Mouse (Mus musculus) forebrain, embryonic 10.5 days (tissue): ENCODE measurements at regions not wholly inside any gene's neighbourhood (a gene's known extent, or its start where the extent isn't known, plus 50 kb on each side); places are given as distances from the start of the nearest gene placed in this dataset.

ENCODE experiments used
- DNase-seq: peaks from one replicate; pipeline ENCODE4 v3.0.0-alpha.2; 2017; ENCODE audit warnings: low spot score; ENCODE audit errors: extremely low spot score
- H3K27ac ChIP-seq: fragments of 300-500 bp; sonication (generic); 2 replicates; pipeline ENCODE4 v1.5.1; 2016; ENCODE audit warnings: mild to moderate bottlenecking
- H3K27me3 ChIP-seq: fragments of 300-500 bp; sonication (generic); 2 replicates; pipeline ENCODE4 v1.6.1; 2016; ENCODE audit warnings: mild to moderate bottlenecking; ENCODE audit not compliant: poor library complexity, severe bottlenecking
- H3K36me3 ChIP-seq: fragments of 300-500 bp; sonication (generic); replicated peaks from 2 replicates; pipeline ENCODE4 v1.6.1; 2016; ENCODE audit warnings: mild to moderate bottlenecking, moderate library complexity
- H3K4me1 ChIP-seq: fragments of 300-500 bp; sonication (generic); 2 replicates; pipeline ENCODE4 v1.6.1; 2016
- H3K4me3 ChIP-seq: fragments of 300-500 bp; sonication (generic); 2 replicates; pipeline ENCODE4 v1.5.1; 2016; ENCODE audit warnings: mild to moderate bottlenecking, moderate library complexity
- H3K9me3 ChIP-seq: fragments of 300-500 bp; sonication (generic); 2 replicates; pipeline ENCODE4 v1.6.1; 2016; ENCODE audit warnings: mild to moderate bottlenecking, moderate library complexity
- WGBS: fragments of 180-500 bp; shearing (Covaris S2); methylation state at CpG from one replicate; pipeline ENCODE4 v1.1.7; 2016; 5-methylcytosine and 5-hydroxymethylcytosine counted together

GRCm38 (mm10) chr1:42474197-42474596 lies 221.4 kb upstream of the Pou3f3 start:
- Histone ChIP-seq H3K4me3 (no peak overlapping the region), H3K4me1 (peaks cover 9% of the 10 kb centered on the region), H3K27me3 (no peaks in the 10 kb centered on the region; the same call in 1 of the 2 replicates), H3K27ac (no peak overlapping the region), H3K9me3 (no peaks in the 10 kb centered on the region), H3K36me3 (no peaks in the 10 kb centered on the region)
- WGBS = 82% methylated on average over 8 of the region's 8 CpGs
- no peak for DNase-seq

GRCm38 (mm10) chr1:42474831-42475230 lies 220.7 kb upstream of the Pou3f3 start:
- 96% methylated on average over 1 of the region's 1 CpGs for WGBS
- no peaks in the 10 kb centered on the region for H3K9me3 ChIP-seq
- DNase-seq = no peak
- no peaks in the 10 kb centered on the region for H3K36me3 ChIP-seq
- H3K27ac ChIP-seq = no peak overlapping the region
- H3K4me3 ChIP-seq = no peak overlapping the region
- H3K4me1 ChIP-seq = peaks cover 9% of the 10 kb centered on the region
- H3K27me3 ChIP-seq = no peaks in the 10 kb centered on the region; the same call in 1 of the 2 replicates

- H3K27ac ChIP-seq = no peak overlapping the region
- no peaks in the 10 kb centered on the region for H3K9me3 ChIP-seq
- WGBS = 81% methylated on average over 2 of the region's 2 CpGs
- no peak overlapping the region for H3K4me3 ChIP-seq
- H3K4me1 ChIP-seq = peaks cover 9% of the 10 kb centered on the region
- no peaks in the 10 kb centered on the region for H3K36me3 ChIP-seq
- H3K27me3 ChIP-seq = no peaks in the 10 kb centered on the region; the same call in 1 of the 2 replicates
- no peak for DNase-seq
Measured at GRCm38 (mm10) chr1:42475629-42476028, 219.9 kb upstream of the Pou3f3 start.

GRCm38 (mm10) chr1:42480348-42480920 lies 215.1 kb upstream of the Pou3f3 start:
- no peak for DNase-seq
- Histone ChIP-seq H3K4me1 (peaks cover 5% of the 10 kb centered on the region), H3K4me3 (no peak overlapping the region), H3K9me3 (no peaks in the 10 kb centered on the region), H3K27ac (no peak overlapping the region), H3K27me3 (no peaks in the 10 kb centered on the region), H3K36me3 (no peaks in the 10 kb centered on the region)
- 92% methylated on average over 8 of the region's 8 CpGs for WGBS

- 49% methylated on average over 5 of the region's 5 CpGs for WGBS
- Histone ChIP-seq H3K27ac (no peak overlapping the region), H3K4me3 (no peak overlapping the region), H3K4me1 (peaks cover 39% of the 10 kb centered on the region), H3K9me3 (no peaks in the 10 kb centered on the region), H3K36me3 (no peaks in the 10 kb centered on the region), H3K27me3 (peaks cover 56% of the 10 kb centered on the region)
- DNase-seq = no peak
Measured at GRCm38 (mm10) chr1:42489563-42489962, 206.0 kb upstream of the Pou3f3 start.

GRCm38 (mm10) chr1:42490856-42491643 lies 204.5 kb upstream of the Pou3f3 start:
- Histone ChIP-seq H3K9me3 (no peaks in the 10 kb centered on the region), H3K27me3 (peaks cover 63% of the 10 kb centered on the region), H3K4me3 (peak overlapping the region; percentile 49), H3K36me3 (no peaks in the 10 kb centered on the region), H3K4me1 (peaks cover 43% of the 10 kb centered on the region), H3K27ac (peak overlapping the region; percentile 86)
- DNase-seq = peak; percentile 51
- 8% methylated on average over 11 of the region's 11 CpGs for WGBS

- WGBS = under 1% methylated on average over 35 of the region's 35 CpGs
- Histone ChIP-seq H3K36me3 (no peaks in the 10 kb centered on the region), H3K27ac (peak overlapping the region; percentile 86), H3K4me3 (peak overlapping the region; percentile 49), H3K4me1 (peaks cover 43% of the 10 kb centered on the region), H3K27me3 (peaks cover 68% of the 10 kb centered on the region), H3K9me3 (no peaks in the 10 kb centered on the region)
- DNase-seq = peak; percentile 65
Measured at GRCm38 (mm10) chr1:42491644-42492277, 203.8 kb upstream of the Pou3f3 start.

- H3K27ac ChIP-seq = no peak overlapping the region
- H3K36me3 ChIP-seq = no peaks in the 10 kb centered on the region
- H3K27me3 ChIP-seq = peaks cover 52% of the 10 kb centered on the region
- peaks cover 27% of the 10 kb centered on the region for H3K4me1 ChIP-seq
- DNase-seq = no peak
- H3K9me3 ChIP-seq = no peaks in the 10 kb centered on the region
- H3K4me3 ChIP-seq = no peak overlapping the region
- 92% methylated on average over 3 of the region's 3 CpGs for WGBS
Measured at GRCm38 (mm10) chr1:42496022-42496421, 199.5 kb upstream of the Pou3f3 start.

- Histone ChIP-seq H3K4me3 (no peak overlapping the region), H3K4me1 (peaks cover 23% of the 10 kb centered on the region), H3K9me3 (no peaks in the 10 kb centered on the region), H3K27me3 (peaks cover 48% of the 10 kb centered on the region), H3K36me3 (no peaks in the 10 kb centered on the region), H3K27ac (no peak overlapping the region)
- 93% methylated on average over 6 of the region's 6 CpGs for WGBS
- no peak for DNase-seq
Measured at GRCm38 (mm10) chr1:42496433-42496832, 199.1 kb upstream of the Pou3f3 start.

- Histone ChIP-seq H3K36me3 (no peaks in the 10 kb centered on the region), H3K27ac (no peak overlapping the region), H3K27me3 (peaks cover 24% of the 10 kb centered on the region), H3K4me1 (peaks cover 21% of the 10 kb centered on the region; the same call in 1 of the 2 replicates), H3K4me3 (no peak overlapping the region), H3K9me3 (no peaks in the 10 kb centered on the region)
- 89% methylated on average over 7 of the region's 7 CpGs for WGBS
- no peak for DNase-seq
Measured at GRCm38 (mm10) chr1:42498901-42499300, 196.7 kb upstream of the Pou3f3 start.

- WGBS = 63% methylated on average over 9 of the region's 9 CpGs
- H3K36me3 ChIP-seq = no peaks in the 10 kb centered on the region
- no peak overlapping the region for H3K27ac ChIP-seq
- peaks cover 30% of the 10 kb centered on the region for H3K4me1 ChIP-seq
- no peak for DNase-seq
- H3K9me3 ChIP-seq = no peaks in the 10 kb centered on the region
- H3K27me3 ChIP-seq = no peaks in the 10 kb centered on the region
- H3K4me3 ChIP-seq = no peak overlapping the region
Measured at GRCm38 (mm10) chr1:42504491-42504890, 191.1 kb upstream of the Pou3f3 start.

- H3K36me3 ChIP-seq = no peaks in the 10 kb centered on the region
- H3K9me3 ChIP-seq = no peaks in the 10 kb centered on the region
- H3K27ac ChIP-seq = no peak overlapping the region
- 84% methylated on average over 10 of the region's 10 CpGs for WGBS
- no peak overlapping the region for H3K4me3 ChIP-seq
- peaks cover 30% of the 10 kb centered on the region for H3K4me1 ChIP-seq
- no peak for DNase-seq
- H3K27me3 ChIP-seq = no peaks in the 10 kb centered on the region
Measured at GRCm38 (mm10) chr1:42505048-42505729, 190.4 kb upstream of the Pou3f3 start.
